Mouse (Mus musculus) kidney, embryonic 14.5 days (tissue): ENCODE measurements at regions not wholly inside any gene's neighbourhood (a gene's known extent, or its start where the extent isn't known, plus 50 kb on each side); places are given as distances from the start of the nearest gene placed in this dataset.

Experiments used
- ATAC-seq: fragments of 200-750 bp; cut with Nextera tagmentation; 2 replicates; pipeline ENCODE4 v1.8.0; 2017; ENCODE audit warnings: moderate number of reproducible peaks, mild to moderate bottlenecking, moderate TSS enrichment, moderate library complexity; ENCODE audit not compliant: low FRiP score, low TSS enrichment
- H3K27ac ChIP-seq: fragments of 300-500 bp; sonication (generic); 2 replicates; pipeline ENCODE4 v1.5.1; 2014; ENCODE audit warnings: low read depth, mild to moderate bottlenecking, low read length, moderate library complexity, mixed read lengths
- H3K27me3 ChIP-seq: fragments of 300-500 bp; sonication (generic); 2 replicates; pipeline ENCODE4 v1.6.1; 2014; ENCODE audit warnings: mild to moderate bottlenecking, low read length; ENCODE audit not compliant: control insufficient read depth, insufficient read depth
- H3K36me3 ChIP-seq: fragments of 300-500 bp; sonication (generic); 2 replicates; pipeline ENCODE4 v1.6.1; 2014; ENCODE audit warnings: low read length, mixed read lengths; ENCODE audit not compliant: control insufficient read depth, insufficient read depth
- H3K4me1 ChIP-seq: fragments of 300-500 bp; sonication (generic); 2 replicates; pipeline ENCODE4 v1.6.1; 2014; ENCODE audit warnings: low read length, mixed read lengths; ENCODE audit not compliant: control insufficient read depth, insufficient read depth
- H3K4me2 ChIP-seq: fragments of 300-500 bp; sonication (generic); replicated peaks from 2 replicates; pipeline ENCODE4 v1.6.1; 2014; ENCODE audit warnings: low read depth, mild to moderate bottlenecking, low read length
- H3K4me3 ChIP-seq: fragments of 300-500 bp; sonication (generic); 2 replicates; pipeline ENCODE4 v1.5.1; 2014; ENCODE audit warnings: mild to moderate bottlenecking, low read length
- H3K9ac ChIP-seq: fragments of 300-500 bp; sonication (generic); 2 replicates; pipeline ENCODE4 v1.6.1; 2014; ENCODE audit warnings: low read depth, mild to moderate bottlenecking, low read length, moderate library complexity
- H3K9me3 ChIP-seq: fragments of 300-500 bp; sonication (generic); 2 replicates; pipeline ENCODE4 v1.6.1; 2016; ENCODE audit warnings: low read length; ENCODE audit not compliant: control insufficient read depth
- WGBS: fragments of 180-500 bp; shearing (Covaris S2); extraction: QIAGEN DNeasy Blood & Tissue Kit; methylation state at CpG from one replicate; pipeline ENCODE4 v1.1.7; 2014; 5-methylcytosine and 5-hydroxymethylcytosine counted together

DNA sequence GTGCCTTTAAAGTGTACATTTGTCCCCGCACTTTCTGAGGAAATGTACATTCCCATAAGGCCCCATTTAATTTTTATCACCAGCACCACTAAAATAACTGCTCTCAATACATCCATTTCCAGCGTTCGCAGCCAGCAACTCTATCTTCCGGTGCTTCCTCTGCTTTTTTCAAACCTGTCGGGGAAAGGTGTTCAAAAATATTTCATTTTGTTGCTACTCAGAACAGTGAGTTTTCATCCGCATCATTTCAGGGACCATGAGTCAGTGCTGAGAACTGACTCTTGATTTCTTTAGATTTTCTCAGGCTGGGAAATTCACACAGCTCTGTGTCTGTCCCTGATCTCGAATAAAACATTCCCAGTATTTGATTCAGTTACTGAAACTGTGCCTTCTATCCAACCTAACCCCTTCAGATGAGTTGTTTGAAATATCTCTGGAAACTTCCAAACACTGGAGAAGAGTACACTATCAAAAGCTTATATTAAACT is 959.4 kb downstream of the Brinp1 start:
- H3K27ac ChIP-seq: no peak overlapping the region
- H3K36me3 ChIP-seq: no peaks in the 10 kb centered on the region
- no peaks in the 10 kb centered on the region for H3K27me3 ChIP-seq
- no peak overlapping the region for H3K4me3 ChIP-seq
- ATAC-seq: no peak
- no peaks in the 10 kb centered on the region for H3K9me3 ChIP-seq
- no peak overlapping the region for H3K4me2 ChIP-seq
- H3K9ac ChIP-seq: no peak overlapping the region
- no peaks in the 10 kb centered on the region for H3K4me1 ChIP-seq
- 81% methylated on average over 7 of the region's 7 CpGs for WGBS

DNA sequence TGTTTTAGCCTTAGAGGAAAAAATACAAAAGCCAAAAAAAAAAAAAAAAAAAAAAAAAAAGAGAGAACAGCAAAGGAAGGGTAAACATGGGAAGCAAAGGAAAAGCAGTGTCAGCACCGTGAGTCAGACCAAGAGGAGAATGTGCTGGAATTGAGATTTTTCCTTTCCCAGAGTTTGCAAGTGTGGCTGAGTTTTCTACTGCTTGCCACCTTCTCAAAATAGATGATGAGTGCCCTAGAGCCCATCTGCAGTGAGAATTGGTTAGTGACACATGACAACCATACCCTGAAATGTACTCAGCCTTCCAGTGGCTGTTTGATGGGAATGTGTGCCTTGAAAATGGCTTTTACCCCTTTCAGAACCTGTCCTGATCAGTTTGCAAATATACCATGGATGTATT is 990.7 kb downstream of the Brinp1 start:
- no peaks in the 10 kb centered on the region for H3K4me1 ChIP-seq
- no peaks in the 10 kb centered on the region for H3K27me3 ChIP-seq
- WGBS: 77% methylated on average over 1 of the region's 1 CpGs
- no peaks in the 10 kb centered on the region for H3K9me3 ChIP-seq
- no peak overlapping the region for H3K4me3 ChIP-seq
- no peak for ATAC-seq
- no peak overlapping the region for H3K9ac ChIP-seq
- no peak overlapping the region for H3K4me2 ChIP-seq
- H3K27ac ChIP-seq: no peak overlapping the region
- H3K36me3 ChIP-seq: no peaks in the 10 kb centered on the region

GRCm38 (mm10) chr4:67948000-67948399 is 1006.2 kb downstream of the Brinp1 start:
- no peak overlapping the region for H3K9ac ChIP-seq
- H3K4me2 ChIP-seq: no peak overlapping the region
- no peaks in the 10 kb centered on the region for H3K9me3 ChIP-seq
- no peaks in the 10 kb centered on the region for H3K4me1 ChIP-seq
- no peak overlapping the region for H3K27ac ChIP-seq
- H3K27me3 ChIP-seq: no peaks in the 10 kb centered on the region
- no peak overlapping the region for H3K4me3 ChIP-seq
- no peak for ATAC-seq
- no peaks in the 10 kb centered on the region for H3K36me3 ChIP-seq

- no peak overlapping the region for H3K27ac ChIP-seq
- no peak for ATAC-seq
- no peak overlapping the region for H3K4me2 ChIP-seq
- no peaks in the 10 kb centered on the region for H3K27me3 ChIP-seq
- 64% methylated on average over 2 of the region's 2 CpGs for WGBS
- no peak overlapping the region for H3K4me3 ChIP-seq
- H3K9me3 ChIP-seq: no peaks in the 10 kb centered on the region
- H3K4me1 ChIP-seq: no peaks in the 10 kb centered on the region
- H3K36me3 ChIP-seq: no peaks in the 10 kb centered on the region
- H3K9ac ChIP-seq: no peak overlapping the region
Observed at GRCm38 (mm10) chr4:67932481-67932880, 1021.7 kb downstream of the Brinp1 start.

DNA sequence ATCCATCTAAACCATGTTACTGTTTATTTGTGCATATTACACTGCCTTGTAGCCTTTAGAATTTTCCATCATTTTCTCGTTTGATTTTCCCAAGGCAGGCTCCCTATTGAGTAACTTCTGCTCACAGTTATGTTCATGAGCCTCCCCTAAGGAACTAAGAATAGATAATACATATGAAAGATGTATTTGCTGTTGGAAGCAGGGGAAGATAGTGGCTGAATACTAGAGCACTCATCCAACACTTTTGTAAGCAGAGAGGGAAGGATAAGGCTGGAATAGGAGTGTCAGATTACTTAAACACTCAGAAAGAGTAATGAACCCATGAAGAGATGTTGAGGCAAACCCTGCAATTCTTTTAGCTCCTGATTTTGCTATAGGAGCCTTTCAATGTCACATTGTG is 1055.1 kb downstream of the Brinp1 start:
- Histone ChIP-seq H3K27ac (no peak overlapping the region), H3K36me3 (no peaks in the 10 kb centered on the region), H3K4me3 (no peak overlapping the region), H3K9ac (no peak overlapping the region), H3K4me2 (no peak overlapping the region), H3K4me1 (no peaks in the 10 kb centered on the region), H3K27me3 (no peaks in the 10 kb centered on the region), H3K9me3 (no peaks in the 10 kb centered on the region)
- ATAC-seq: no peak
- 89% methylated on average over 1 of the region's 1 CpGs for whole genome bisulfite sequencing

GRCm38 (mm10) chr4:67891946-67892575 is 1062.1 kb downstream of the Brinp1 start:
- H3K9ac ChIP-seq: no peak overlapping the region
- H3K9me3 ChIP-seq: no peaks in the 10 kb centered on the region
- H3K4me1 ChIP-seq: no peaks in the 10 kb centered on the region
- no peak for ATAC-seq
- no peak overlapping the region for H3K27ac ChIP-seq
- no peak overlapping the region for H3K4me3 ChIP-seq
- H3K4me2 ChIP-seq: no peak overlapping the region
- 85% methylated on average over 1 of the region's 1 CpGs for WGBS
- no peaks in the 10 kb centered on the region for H3K27me3 ChIP-seq
- no peaks in the 10 kb centered on the region for H3K36me3 ChIP-seq

GRCm38 (mm10) chr4:67887954-67888353 is 1060.6 kb downstream of the Tlr4 start:
- Histone ChIP-seq H3K27ac (no peak overlapping the region), H3K36me3 (no peaks in the 10 kb centered on the region), H3K4me1 (no peaks in the 10 kb centered on the region), H3K9me3 (no peaks in the 10 kb centered on the region), H3K27me3 (no peaks in the 10 kb centered on the region), H3K4me3 (no peak overlapping the region), H3K4me2 (no peak overlapping the region), H3K9ac (no peak overlapping the region)
- no peak for ATAC-seq

- Histone ChIP-seq H3K9me3 (no peaks in the 10 kb centered on the region), H3K27me3 (no peaks in the 10 kb centered on the region), H3K4me2 (no peak overlapping the region), H3K4me1 (no peaks in the 10 kb centered on the region), H3K4me3 (no peak overlapping the region), H3K27ac (no peak overlapping the region), H3K36me3 (no peaks in the 10 kb centered on the region), H3K9ac (no peak overlapping the region)
- peak; percentile 91 for ATAC-seq
Observed at GRCm38 (mm10) chr4:67885204-67885603, 1057.8 kb downstream of the Tlr4 start.

DNA sequence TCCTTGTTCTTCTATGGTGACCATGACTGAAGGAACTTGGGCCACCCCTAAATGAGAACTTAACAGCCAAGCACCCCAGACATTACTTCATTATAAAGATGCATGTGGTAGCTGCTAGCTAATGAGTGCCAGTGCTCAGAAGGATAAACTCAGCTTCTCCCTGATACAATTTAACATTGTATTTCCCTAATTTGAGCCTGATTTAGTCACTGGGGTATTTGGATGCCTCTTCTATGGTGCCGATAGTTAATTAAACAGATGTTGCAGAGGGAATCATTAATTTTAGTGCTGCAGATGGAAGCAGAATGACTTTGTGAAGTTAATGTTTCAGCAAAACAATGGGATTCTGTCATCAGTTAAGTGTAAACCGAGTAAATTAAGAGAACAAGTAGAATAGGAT is 1034.8 kb downstream of the Tlr4 start:
- 86% methylated on average over 2 of the region's 2 CpGs for WGBS
- Histone ChIP-seq H3K4me3 (no peak overlapping the region), H3K4me2 (no peak overlapping the region), H3K9me3 (no peaks in the 10 kb centered on the region), H3K36me3 (no peaks in the 10 kb centered on the region), H3K27ac (no peak overlapping the region), H3K27me3 (no peaks in the 10 kb centered on the region), H3K9ac (no peak overlapping the region), H3K4me1 (no peaks in the 10 kb centered on the region)
- ATAC-seq: no peak
